Mouse (Mus musculus) CH12.LX (cell line): ENCODE results near the gene Calcoco1. TPM values are rescaled to one million over a fixed set of nuclear protein-coding genes. Genes with fewer than 3 reads are reported as not detected.

Experiments used
- DNase-seq: peaks from one replicate; pipeline ENCODE4 v3.0.0-alpha.2; 2013; ENCODE audit errors: extremely low read depth
- H3K27ac ChIP-seq: 2 replicates; pipeline ENCODE4 v1.5.1; 2012; ENCODE audit warnings: low read depth, mild to moderate bottlenecking, control low read depth, moderate library complexity; ENCODE audit not compliant: insufficient read depth
- H3K27me3 ChIP-seq: replicated peaks from 2 replicates; pipeline ENCODE3; 2012; ENCODE audit warnings: inconsistent platforms
- H3K36me3 ChIP-seq, 2 experiments: replicated peaks in 1 of 2; 2 replicates each; pipeline versions ENCODE3 to v1.6.1; 2012; ENCODE audit warnings: inconsistent platforms in 1 of 2, low read length in 1 of 2, mild to moderate bottlenecking in 1 of 2, mixed read lengths in 1 of 2, moderate library complexity in 1 of 2; ENCODE audit not compliant: control insufficient read depth in 1 of 2, insufficient read depth in 1 of 2
- H3K4me1 ChIP-seq, 2 experiments: 2 replicates each; pipeline ENCODE4 v1.6.1; 2012; ENCODE audit warnings: inconsistent platforms in 1 of 2, moderate library complexity in 1 of 2; ENCODE audit not compliant: insufficient read depth in 2 of 2, control insufficient read depth in 1 of 2
- H3K4me2 ChIP-seq: 2 replicates; pipeline ENCODE4 v1.6.1; 2012; ENCODE audit warnings: low read depth, mild to moderate bottlenecking, control low read depth; ENCODE audit not compliant: poor library complexity, insufficient read depth, severe bottlenecking
- H3K4me3 ChIP-seq, 3 experiments: fragments of 150-350 bp in 1 of 3; sonication (generic) in 1 of 3; replicated peaks in 1 of 3; 2 replicates each; pipeline versions ENCODE3 to v1.5.1; 2011 to 2012; ENCODE audit warnings: low read depth in 2 of 3, low read length in 2 of 3, mild to moderate bottlenecking in 2 of 3, moderate library complexity in 2 of 3, control low read depth in 1 of 3, improper control_type of control experiment in 1 of 3, inconsistent platforms in 1 of 3, mixed read lengths in 1 of 3; ENCODE audit not compliant: poor library complexity in 1 of 3
- H3K79me2 ChIP-seq: replicated peaks from 2 replicates; pipeline ENCODE4 v1.6.1; 2012; ENCODE audit warnings: mild to moderate bottlenecking, moderate library complexity; ENCODE audit not compliant: control insufficient read depth, poor library complexity, insufficient read depth, severe bottlenecking; ENCODE audit errors: extremely low read depth
- H3K9ac ChIP-seq: 2 replicates; pipeline ENCODE4 v1.6.1; 2012; ENCODE audit warnings: low read depth, mild to moderate bottlenecking, control low read depth, moderate library complexity; ENCODE audit not compliant: insufficient read depth
- H3K9me3 ChIP-seq: replicated peaks from 2 replicates; pipeline ENCODE3; 2012; ENCODE audit warnings: low read length, inconsistent platforms, mixed read lengths
- CTCF ChIP-seq, 2 experiments: IDR thresholded peaks in 1 of 2; conservative IDR thresholded peaks in 1 of 2; 2 replicates each; pipeline ENCODE4 v1.5.1; 2011 to 2012; ENCODE audit warnings: low read depth in 2 of 2, low read length in 2 of 2, improper control_type of control experiment in 1 of 2, inconsistent platforms in 1 of 2, mild to moderate bottlenecking in 1 of 2, moderate library complexity in 1 of 2
- ELF1 ChIP-seq: IDR thresholded peaks from 2 replicates; pipeline ENCODE4 v1.6.1; 2014; ENCODE audit warnings: low read depth, mild to moderate bottlenecking, inconsistent platforms, low read length, improper control_type of control experiment
- EP300 ChIP-seq: IDR thresholded peaks from 2 replicates; pipeline ENCODE4 v1.6.1; 2011; ENCODE audit warnings: low read length, improper control_type of control experiment
- ETS1 ChIP-seq: conservative IDR thresholded peaks from 2 replicates; pipeline ENCODE4 v1.6.1; 2012; ENCODE audit warnings: low read depth, mild to moderate bottlenecking, inconsistent platforms, low read length, improper control_type of control experiment, moderate library complexity
- GABPA ChIP-seq: IDR thresholded peaks from 2 replicates; pipeline ENCODE4 v1.6.1; 2012; ENCODE audit warnings: low read depth, low read length, improper control_type of control experiment, inconsistent platforms; ENCODE audit not compliant: insufficient replicate concordance
- HCFC1 ChIP-seq: IDR thresholded peaks from 2 replicates; pipeline ENCODE4 v1.6.1; 2012; ENCODE audit warnings: low read depth, mild to moderate bottlenecking, inconsistent platforms, low read length, improper control_type of control experiment
- IRF4 ChIP-seq: IDR thresholded peaks from 2 replicates; pipeline ENCODE4 v1.6.1; 2014; ENCODE audit warnings: low read depth, mild to moderate bottlenecking, inconsistent platforms, low read length, improper control_type of control experiment
- MAFK ChIP-seq: IDR thresholded peaks from 2 replicates; pipeline ENCODE4 v1.6.1; 2011; ENCODE audit warnings: low read length, improper control_type of control experiment; ENCODE audit not compliant: insufficient replicate concordance
- MAX ChIP-seq: IDR thresholded peaks from 2 replicates; pipeline ENCODE4 v1.6.1; 2011; ENCODE audit warnings: low read length, improper control_type of control experiment
- MYC ChIP-seq: IDR thresholded peaks from 2 replicates; pipeline ENCODE4 v1.6.1; 2011; ENCODE audit warnings: low read depth, mild to moderate bottlenecking, improper control_type of control experiment, low read length
- NELFE ChIP-seq: IDR thresholded peaks from 2 replicates; pipeline ENCODE4 v1.6.1; 2011; ENCODE audit warnings: low read depth, low read length, improper control_type of control experiment
- NRF1 ChIP-seq: IDR thresholded peaks from 2 replicates; pipeline ENCODE4 v1.6.1; 2014; ENCODE audit warnings: low read depth, mild to moderate bottlenecking, inconsistent platforms, low read length, improper control_type of control experiment, moderate library complexity
- POLR2A ChIP-seq: IDR thresholded peaks from 2 replicates; pipeline ENCODE4 v1.6.1; 2011; ENCODE audit warnings: low read depth, mild to moderate bottlenecking, improper control_type of control experiment, low read length
- RCOR1 ChIP-seq: conservative IDR thresholded peaks from 2 replicates; pipeline ENCODE4 v1.6.1; 2012; ENCODE audit warnings: low read depth, mild to moderate bottlenecking, inconsistent platforms, low read length, improper control_type of control experiment
- SIN3A ChIP-seq: IDR thresholded peaks from 2 replicates; pipeline ENCODE4 v1.6.1; 2012; ENCODE audit warnings: low read length, improper control_type of control experiment, inconsistent platforms
- USF1 ChIP-seq: IDR thresholded peaks from 2 replicates; pipeline ENCODE4 v1.6.1; 2014; ENCODE audit warnings: low read depth, mild to moderate bottlenecking, inconsistent platforms, low read length, improper control_type of control experiment
- USF2 ChIP-seq: conservative IDR thresholded peaks from 2 replicates; pipeline ENCODE4 v1.6.1; 2011; ENCODE audit warnings: low read depth, low read length, improper control_type of control experiment
- ZC3H11A ChIP-seq: IDR thresholded peaks from 2 replicates; pipeline ENCODE4 v1.6.1; 2012; ENCODE audit warnings: low read depth, mild to moderate bottlenecking, inconsistent platforms, low read length, improper control_type of control experiment
- ZKSCAN1 ChIP-seq: IDR thresholded peaks from 2 replicates; pipeline ENCODE4 v1.6.1; 2012; ENCODE audit warnings: low read depth, inconsistent platforms, low read length, improper control_type of control experiment, borderline replicate concordance
- ZNF384 ChIP-seq: IDR thresholded peaks from 2 replicates; pipeline ENCODE4 v1.6.1; 2012; ENCODE audit warnings: low read depth, low read length, improper control_type of control experiment, inconsistent platforms
- dilution Hi-C: fragments of 300-500 bp; cut with MboI; formaldehyde crosslinking; loops from 2 replicates; pipeline ENCODE4 v1.14.3; 2020; ENCODE audit warnings: low sequenced_read_pairs; ENCODE audit not compliant: extremely low pct_unique_long_range_greater_than_20kb, extremely low pct_ligation_motif_present
- in situ Hi-C: fragments of 300-500 bp; cut with MboI; formaldehyde crosslinking; loops from 3 replicates; pipeline ENCODE4 v1.14.3; 2019; ENCODE audit warnings: low sequenced_read_pairs, low pct_ligation_motif_present, low pct_unique_long_range_greater_than_20kb, mixed read lengths
- polyA plus RNA-seq: library from polyadenylated mRNA; unstranded; fragments of >175 nt; gene quantifications from 2 replicates; pipeline ENCODE4 v1.2.1, GENCODE M21; 2012; ENCODE audit warnings: low read depth; ENCODE audit not compliant: insufficient read length
- total RNA-seq, 2 experiments: library from RNA; depleted of rRNA; stranded (reverse); fragments of 300-350 nt in 1 of 2; fragments of >200 nt in 1 of 2; gene quantifications; 2 replicates each; pipeline ENCODE4 v1.2.3; 2012 to 2014

The Calcoco1 gene
- total and polyA plus RNA-seq, 3 experiments, result 3.6 to 8.5 (median 7.6) TPM

DNA sequence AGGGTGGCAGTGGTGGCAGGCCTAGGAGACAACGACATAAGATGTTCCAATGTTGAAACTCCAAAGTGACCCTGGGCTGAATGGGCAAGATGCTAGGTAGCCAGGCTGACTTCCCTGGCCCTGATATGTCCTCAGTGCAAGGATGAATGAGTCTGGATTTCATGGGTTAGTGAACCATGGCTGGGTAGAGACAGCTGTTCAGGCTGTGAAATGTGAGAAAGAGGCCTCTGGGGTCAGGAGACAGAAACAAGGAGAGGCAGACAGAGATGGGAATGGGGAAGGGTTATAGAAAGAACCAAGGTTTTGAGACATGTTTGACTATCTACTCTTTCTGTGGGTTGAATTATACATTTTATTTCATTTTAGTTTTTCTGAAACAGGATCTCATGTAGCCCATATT is 27.1 kb upstream of the Calcoco1 start:
- peaks cover 10 to 23% of the 10 kb centered on the region in 2 experiments for H3K4me1 ChIP-seq
- H3K79me2 ChIP-seq, result no peaks in the 10 kb centered on the region
- no peak overlapping the region for H3K9ac ChIP-seq
- no peak overlapping the region for H3K27ac ChIP-seq
- TF ChIP-seq POLR2A (no peak), USF1 (no peak), ZKSCAN1 (no peak), EP300 (no peak), RCOR1 (no peak), ELF1 (no peak), ETS1 (no peak)
- H3K36me3 ChIP-seq, result no peaks in the 10 kb centered on the region
- dilution Hi-C loops, result no loop called here
- no peak overlapping the region for H3K4me3 ChIP-seq
- in situ Hi-C loops, result loop anchor here (25.0 kb wide), 1 partner anchor 413 kb away; the partner anchor contains the start of gene Smug1
- peaks cover 94% of the 10 kb centered on the region for H3K27me3 ChIP-seq
- H3K4me2 ChIP-seq, result no peak overlapping the region
- no peak for DNase-seq
- peaks cover 7% of the 10 kb centered on the region for H3K9me3 ChIP-seq

DNA sequence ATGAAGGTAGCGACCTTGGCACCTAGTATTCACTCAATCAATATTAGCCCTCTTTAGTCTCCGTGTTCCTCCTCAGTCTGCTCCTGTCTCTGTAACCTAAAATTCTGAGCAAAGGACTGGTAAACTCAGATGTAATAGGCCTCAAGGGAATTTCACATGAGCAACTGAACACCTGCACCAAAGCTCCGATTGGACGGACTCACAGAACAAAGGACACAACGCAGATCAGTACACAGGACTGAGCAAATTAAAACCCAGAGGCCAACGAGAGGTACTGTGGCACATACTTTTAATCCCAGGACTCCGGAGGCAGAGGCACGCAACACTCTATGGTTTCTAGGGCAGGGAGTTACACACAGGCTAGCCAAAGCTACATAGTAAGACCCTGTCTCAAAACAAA is 25.9 kb upstream of the Calcoco1 start:
- H3K27me3 ChIP-seq, result peaks cover 90% of the 10 kb centered on the region
- no peak overlapping the region for H3K27ac ChIP-seq
- DNase-seq, result no peak
- dilution Hi-C loops, result no loop called here
- in situ Hi-C loops, result loop anchor here (25.0 kb wide), 1 partner anchor 414 kb away; the partner anchor contains the start of gene Smug1
- no peak for TF ChIP-seq NRF1
- TF ChIP-seq ZC3H11A, result no peak
- no peak for TF ChIP-seq HCFC1
- no peak for TF ChIP-seq MAX
- no peak for TF ChIP-seq MYC
- no peak for TF ChIP-seq CTCF (conservative IDR thresholded peaks at IDR 0.05 in 1 of 2, IDR thresholded peaks at IDR 0.05 in 1 of 2; ENCODE audit: low read depth in 2 of 2, low read length in 2 of 2)
- no peak for TF ChIP-seq ZNF384
- TF ChIP-seq SIN3A, result no peak
- no peak for TF ChIP-seq USF2
- TF ChIP-seq MAFK, result no peak
- TF ChIP-seq ETS1, result no peak
- TF ChIP-seq NELFE, result no peak
- TF ChIP-seq GABPA, result no peak
- TF ChIP-seq ELF1, result no peak
- TF ChIP-seq IRF4, result no peak
- H3K36me3 ChIP-seq, result no peaks in the 10 kb centered on the region
- peaks cover 16 to 36% of the 10 kb centered on the region in 2 experiments for H3K4me1 ChIP-seq
- no peak overlapping the region for H3K4me2 ChIP-seq
- no peaks in the 10 kb centered on the region for H3K79me2 ChIP-seq
- no peak overlapping the region for H3K4me3 ChIP-seq
- H3K9me3 ChIP-seq, result peaks cover 2% of the 10 kb centered on the region
- H3K9ac ChIP-seq, result no peak overlapping the region
